Mouse (Mus musculus): ENCODE measurements around the gene Btbd10.

GRCm38 (mm10) chr7:113416536-113416935 is 47.3 kb upstream of the Btbd10 start:
- TF ChIP-seq CTCF (IDR thresholded peaks at IDR 0.05; ENCODE audit: extremely low read depth, insufficient read length, insufficient replicate concordance, low read depth, low read length) (no peak), POLR2A (IDR thresholded peaks at IDR 0.05; ENCODE audit: low read depth, low read length) (no peak)
